Mouse (Mus musculus): Measurements from ENCODE around the gene Gm6408.

DNA sequence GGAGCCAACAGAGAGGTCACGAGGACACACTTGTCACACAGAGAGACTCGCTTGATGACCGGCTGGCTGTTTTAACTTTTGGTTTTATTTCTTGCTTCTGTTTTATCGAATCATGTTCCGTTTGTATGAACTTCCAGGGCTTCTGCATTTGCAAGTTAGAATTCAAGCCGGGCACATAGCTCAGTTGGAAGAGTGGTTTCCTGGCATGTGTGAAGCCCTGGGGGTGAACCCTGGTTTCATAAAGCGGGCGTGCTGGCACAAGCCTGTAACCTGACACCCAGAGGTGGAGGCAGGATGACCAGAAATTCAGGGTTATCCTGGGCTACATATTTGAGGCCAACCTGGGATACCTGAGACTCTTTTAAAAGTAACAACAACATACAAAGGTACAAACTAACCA is 20.2 kb upstream of the Gm6408 start:
- TF ChIP-seq CTCF (IDR thresholded peaks at IDR 0.05; ENCODE audit: low read depth, low read length) (no peak), POLR2A (IDR thresholded peaks at IDR 0.05; ENCODE audit: extremely low read depth, insufficient read depth, low read length) (no peak)

Data from liver, adult 2 months (tissue).